Mouse (Mus musculus) embryonic facial prominence, embryonic 15.5 days (tissue): ENCODE data around the gene Tspan5. TPM values are rescaled to one million over a fixed set of nuclear protein-coding genes. Genes with fewer than 3 reads are reported as not detected.

Source experiments
- ATAC-seq: fragments of 200-750 bp; cut with Nextera tagmentation; 2 replicates; pipeline ENCODE4 v1.8.0; 2017; ENCODE audit warnings: low read depth, moderate TSS enrichment; ENCODE audit not compliant: insufficient number of reproducible peaks, low FRiP score, low TSS enrichment
- H3K27ac ChIP-seq: fragments of 300-500 bp; sonication (generic); replicated peaks from 2 replicates; pipeline ENCODE4 v1.5.1; 2015; ENCODE audit warnings: mild to moderate bottlenecking, inconsistent platforms
- H3K27me3 ChIP-seq: fragments of 300-500 bp; sonication (generic); 2 replicates; pipeline ENCODE4 v1.6.1; 2015; ENCODE audit warnings: inconsistent platforms
- H3K36me3 ChIP-seq: fragments of 300-500 bp; sonication (generic); 2 replicates; pipeline ENCODE4 v1.6.1; 2015; ENCODE audit warnings: mild to moderate bottlenecking, inconsistent platforms
- H3K4me1 ChIP-seq: fragments of 300-500 bp; sonication (generic); 2 replicates; pipeline ENCODE4 v1.6.1; 2015; ENCODE audit warnings: inconsistent platforms
- H3K4me2 ChIP-seq: fragments of 300-500 bp; sonication (generic); replicated peaks from 2 replicates; pipeline ENCODE4 v1.6.1; 2015; ENCODE audit warnings: mild to moderate bottlenecking, inconsistent platforms
- H3K4me3 ChIP-seq: fragments of 300-500 bp; sonication (generic); replicated peaks from 2 replicates; pipeline ENCODE4 v1.5.1; 2015; ENCODE audit warnings: mild to moderate bottlenecking, inconsistent platforms
- H3K9ac ChIP-seq: fragments of 300-500 bp; sonication (generic); 2 replicates; pipeline ENCODE4 v1.6.1; 2015; ENCODE audit warnings: inconsistent platforms
- H3K9me3 ChIP-seq: fragments of 300-500 bp; sonication (generic); replicated peaks from 2 replicates; pipeline ENCODE4 v1.6.1; 2016; ENCODE audit warnings: inconsistent platforms
- WGBS: fragments of 180-500 bp; shearing (Covaris S2); methylation state at CpG from one replicate; pipeline ENCODE4 v1.1.7; 2015; 5-methylcytosine and 5-hydroxymethylcytosine counted together
- polyA plus RNA-seq: library from polyadenylated mRNA; unstranded; fragments of >200 nt; fragmentation: Nextera tagmentation; extraction: Ambion mirVana; gene quantifications from 2 replicates; pipeline ENCODE4 v1.2.1, GENCODE M21; 2015

Tspan5 gene
- polyA plus RNA-seq, 1 experiment from 2014 or later: 42.7 TPM

- no peak for ATAC-seq
- H3K27ac ChIP-seq: peak overlapping the region; percentile 55; the same call in 1 of the 2 replicates
- H3K27me3 ChIP-seq: no peaks in the 10 kb centered on the region
- no peak overlapping the region for H3K9ac ChIP-seq
- H3K4me1 ChIP-seq: peaks cover 91% of the 10 kb centered on the region
- no peak overlapping the region for H3K4me2 ChIP-seq
- 52% methylated on average over 16 of the region's 16 CpGs for WGBS
- H3K36me3 ChIP-seq: no peaks in the 10 kb centered on the region
- no peak overlapping the region for H3K4me3 ChIP-seq
- no peaks in the 10 kb centered on the region for H3K9me3 ChIP-seq
Measured at GRCm38 (mm10) chr3:138853996-138854836, 112.2 kb downstream of the Tspan5 start.

GRCm38 (mm10) chr3:138855387-138855786 lies 113.4 kb downstream of the Tspan5 start:
- Histone ChIP-seq H3K9me3 (no peaks in the 10 kb centered on the region), H3K27ac (no peak overlapping the region), H3K4me2 (no peak overlapping the region), H3K9ac (no peak overlapping the region), H3K4me3 (no peak overlapping the region), H3K36me3 (no peaks in the 10 kb centered on the region), H3K27me3 (no peaks in the 10 kb centered on the region), H3K4me1 (peaks cover 92% of the 10 kb centered on the region)
- WGBS: 48% methylated on average over 5 of the region's 5 CpGs
- no peak for ATAC-seq

- Histone ChIP-seq H3K4me1 (peaks cover 93% of the 10 kb centered on the region), H3K4me2 (no peak overlapping the region), H3K27ac (peak overlapping the region; percentile 87), H3K36me3 (no peaks in the 10 kb centered on the region), H3K27me3 (no peaks in the 10 kb centered on the region), H3K4me3 (no peak overlapping the region), H3K9me3 (no peaks in the 10 kb centered on the region), H3K9ac (no peak overlapping the region)
- WGBS: 62% methylated on average over 4 of the region's 4 CpGs
- ATAC-seq: no peak
Measured at GRCm38 (mm10) chr3:138856946-138857345, 115.0 kb downstream of the Tspan5 start.

- H3K4me1 ChIP-seq: peaks cover 85% of the 10 kb centered on the region
- 37% methylated on average over 12 of the region's 12 CpGs for WGBS
- no peak overlapping the region for H3K4me2 ChIP-seq
- no peaks in the 10 kb centered on the region for H3K27me3 ChIP-seq
- H3K36me3 ChIP-seq: no peaks in the 10 kb centered on the region
- no peaks in the 10 kb centered on the region for H3K9me3 ChIP-seq
- H3K9ac ChIP-seq: no peak overlapping the region
- peak overlapping the region; percentile 87 for H3K27ac ChIP-seq
- no peak overlapping the region for H3K4me3 ChIP-seq
- ATAC-seq: 0 out of 2 replicates have a peak, but pooled peaks have one; percentile 13
Measured at GRCm38 (mm10) chr3:138857805-138858546, 116.0 kb downstream of the Tspan5 start.

GRCm38 (mm10) chr3:138858649-138859048 lies 116.7 kb downstream of the Tspan5 start:
- Histone ChIP-seq H3K4me3 (no peak overlapping the region), H3K4me1 (peaks cover 80% of the 10 kb centered on the region), H3K4me2 (no peak overlapping the region), H3K27ac (peak overlapping the region; percentile 87), H3K36me3 (no peaks in the 10 kb centered on the region), H3K27me3 (no peaks in the 10 kb centered on the region), H3K9me3 (no peaks in the 10 kb centered on the region), H3K9ac (0 out of 2 replicates have a peak overlapping the region, but pooled peaks have one; percentile 9)
- no peak for ATAC-seq
- WGBS: 80% methylated on average over 6 of the region's 6 CpGs

GRCm38 (mm10) chr3:138859166-138859565 lies 117.2 kb downstream of the Tspan5 start:
- H3K9me3 ChIP-seq: no peaks in the 10 kb centered on the region
- 62% methylated on average over 8 of the region's 8 CpGs for WGBS

GRCm38 (mm10) chr3:138859666-138860065 lies 117.7 kb downstream of the Tspan5 start:
- Histone ChIP-seq H3K4me3 (no peak overlapping the region), H3K4me1 (peaks cover 79% of the 10 kb centered on the region), H3K36me3 (no peaks in the 10 kb centered on the region), H3K27ac (no peak overlapping the region), H3K27me3 (no peaks in the 10 kb centered on the region), H3K4me2 (no peak overlapping the region), H3K9me3 (no peaks in the 10 kb centered on the region), H3K9ac (no peak overlapping the region)
- WGBS: 62% methylated on average over 8 of the region's 8 CpGs
- ATAC-seq: no peak

More at GRCm38 (mm10) chr3:138859166-138859565, 117.2 kb downstream of the Tspan5 start:
- H3K4me3 ChIP-seq: no peak overlapping the region
- H3K27me3 ChIP-seq: no peaks in the 10 kb centered on the region
- H3K4me2 ChIP-seq: no peak overlapping the region
- no peak overlapping the region for H3K9ac ChIP-seq
- peak overlapping the region; percentile 87 for H3K27ac ChIP-seq
- ATAC-seq: 0 out of 2 replicates have a peak, but pooled peaks have one; percentile 17
- peaks cover 80% of the 10 kb centered on the region for H3K4me1 ChIP-seq
- H3K36me3 ChIP-seq: no peaks in the 10 kb centered on the region

- WGBS: 67% methylated on average over 11 of the region's 11 CpGs
- no peak overlapping the region for H3K27ac ChIP-seq
Measured at GRCm38 (mm10) chr3:138860257-138860760, 118.3 kb downstream of the Tspan5 start.

GRCm38 (mm10) chr3:138861032-138861431 lies 119.0 kb downstream of the Tspan5 start:
- H3K27ac ChIP-seq: no peak overlapping the region
- H3K27me3 ChIP-seq: no peaks in the 10 kb centered on the region
- H3K36me3 ChIP-seq: no peaks in the 10 kb centered on the region
- WGBS: 49% methylated on average over 9 of the region's 9 CpGs
- no peak for ATAC-seq
- no peaks in the 10 kb centered on the region for H3K9me3 ChIP-seq
- H3K4me1 ChIP-seq: peaks cover 75% of the 10 kb centered on the region
- no peak overlapping the region for H3K4me2 ChIP-seq
- no peak overlapping the region for H3K4me3 ChIP-seq
- H3K9ac ChIP-seq: no peak overlapping the region

More at GRCm38 (mm10) chr3:138860257-138860760, 118.3 kb downstream of the Tspan5 start:
- no peak overlapping the region for H3K9ac ChIP-seq
- no peaks in the 10 kb centered on the region for H3K36me3 ChIP-seq
- no peak overlapping the region for H3K4me2 ChIP-seq
- peaks cover 81% of the 10 kb centered on the region for H3K4me1 ChIP-seq
- no peaks in the 10 kb centered on the region for H3K27me3 ChIP-seq
- ATAC-seq: no peak
- H3K4me3 ChIP-seq: no peak overlapping the region
- no peaks in the 10 kb centered on the region for H3K9me3 ChIP-seq

- H3K9ac ChIP-seq: no peak overlapping the region
- peaks cover 70% of the 10 kb centered on the region for H3K4me1 ChIP-seq
- H3K27ac ChIP-seq: no peak overlapping the region
- H3K4me3 ChIP-seq: no peak overlapping the region
- no peaks in the 10 kb centered on the region for H3K27me3 ChIP-seq
- H3K36me3 ChIP-seq: no peaks in the 10 kb centered on the region
- H3K9me3 ChIP-seq: no peaks in the 10 kb centered on the region
- no peak for ATAC-seq
- WGBS: 80% methylated on average over 3 of the region's 3 CpGs
- H3K4me2 ChIP-seq: no peak overlapping the region
Measured at GRCm38 (mm10) chr3:138861589-138861988, 119.6 kb downstream of the Tspan5 start.

GRCm38 (mm10) chr3:138864166-138864648 lies 122.2 kb downstream of the Tspan5 start:
- Histone ChIP-seq H3K4me1 (peaks cover 62% of the 10 kb centered on the region), H3K27me3 (no peaks in the 10 kb centered on the region), H3K4me3 (no peak overlapping the region), H3K9me3 (no peaks in the 10 kb centered on the region), H3K36me3 (0 out of 2 replicates have a peak, but pooled peaks cover 2% of the 10 kb centered on the region), H3K9ac (no peak overlapping the region), H3K27ac (peak overlapping the region; percentile 85), H3K4me2 (peak overlapping the region; percentile 22)
- WGBS: 31% methylated on average over 12 of the region's 12 CpGs
- ATAC-seq: peak; percentile 77
